Mouse (Mus musculus) forebrain, postnatal 0 days (tissue): ENCODE data around the gene Wdr13. TPM values are rescaled to one million over a fixed set of nuclear protein-coding genes. Genes with fewer than 3 reads are reported as not detected.

Experiments used
- ATAC-seq: fragments of 200-750 bp; cut with Nextera tagmentation; 2 replicates; pipeline ENCODE4 v1.8.0; 2017; ENCODE audit warnings: mild to moderate bottlenecking, moderate library complexity
- DNase-seq: peaks from one replicate; pipeline ENCODE4 v3.0.0-alpha.2; 2015
- H3K27ac ChIP-seq: fragments of 300-500 bp; sonication (generic); 2 replicates; pipeline ENCODE4 v1.5.1; 2014; ENCODE audit warnings: low read depth, mild to moderate bottlenecking, antibody characterized with exemption, low read length, moderate library complexity, mixed read lengths
- H3K27me3 ChIP-seq: fragments of 300-500 bp; sonication (generic); 2 replicates; pipeline ENCODE4 v1.6.1; 2014; ENCODE audit warnings: mild to moderate bottlenecking, low read length, mixed read lengths; ENCODE audit not compliant: insufficient read depth
- H3K36me3 ChIP-seq: fragments of 300-500 bp; sonication (generic); 2 replicates; pipeline ENCODE4 v1.6.1; 2014; ENCODE audit warnings: mild to moderate bottlenecking, moderate library complexity; ENCODE audit not compliant: insufficient read depth
- H3K4me1 ChIP-seq: fragments of 300-500 bp; sonication (generic); 2 replicates; pipeline ENCODE4 v1.6.1; 2014; ENCODE audit warnings: antibody characterized with exemption; ENCODE audit not compliant: insufficient read depth
- H3K4me2 ChIP-seq: fragments of 300-500 bp; sonication (generic); 2 replicates; pipeline ENCODE4 v1.6.1; 2014; ENCODE audit warnings: low read depth, mild to moderate bottlenecking, moderate library complexity
- H3K4me3 ChIP-seq: fragments of 300-500 bp; sonication (generic); 2 replicates; pipeline ENCODE4 v1.5.1; 2014; ENCODE audit warnings: low read depth, low read length, mixed read lengths
- H3K9ac ChIP-seq: fragments of 300-500 bp; sonication (generic); 2 replicates; pipeline ENCODE4 v1.6.1; 2014; ENCODE audit warnings: mild to moderate bottlenecking
- H3K9me3 ChIP-seq: fragments of 300-500 bp; sonication (generic); 2 replicates; pipeline ENCODE4 v1.6.1; 2016; ENCODE audit warnings: low read length
- CTCF ChIP-seq: sonication (generic); IDR thresholded peaks from 2 replicates; pipeline ENCODE4 v1.5.1; 2016; ENCODE audit warnings: antibody characterized with exemption, control low read depth, low read depth
- WGBS: fragments of 180-500 bp; shearing (Covaris S2); extraction: QIAGEN DNeasy Blood & Tissue Kit; methylation state at CpG from one replicate; pipeline ENCODE4 v1.1.7; 2014; 5-methylcytosine and 5-hydroxymethylcytosine counted together
- polyA plus RNA-seq: library from polyadenylated mRNA; unstranded; fragments of >200 nt; fragmentation: Nextera tagmentation; extraction: Ambion mirVana; gene quantifications from 2 replicates; pipeline ENCODE4 v1.2.1, GENCODE M21; 2015
- total RNA-seq: library from RNA; depleted of rRNA; stranded (reverse); fragments of >200 nt; gene quantifications from 2 replicates; pipeline ENCODE4 v1.2.3, GENCODE M21; 2014; rRNA removed

Gene Wdr13
- total and polyA plus RNA-seq, 2 experiments from 2014 or later = 58.4 to 316 TPM

- no peaks in the 10 kb centered on the region for H3K36me3 ChIP-seq
- no peaks in the 10 kb centered on the region for H3K9me3 ChIP-seq
- H3K4me2 ChIP-seq = peak within 1 kb of the TSS; percentile 55
- H3K27ac ChIP-seq = peak within 1 kb of the TSS; percentile 78
- no peaks in the 10 kb centered on the region; the same call in 1 of the 2 replicates for H3K4me1 ChIP-seq
- ATAC-seq = peak; percentile 97
- H3K4me3 ChIP-seq = peak within 1 kb of the TSS; percentile 59
- H3K9ac ChIP-seq = peak within 1 kb of the TSS; percentile 48
- WGBS = 26% methylated on average over 30 of the region's 46 CpGs
- DNase-seq = peak; percentile 95
- H3K27me3 ChIP-seq = no peaks in the 10 kb centered on the region
- TF ChIP-seq CTCF = no peak
Observed at GRCm38 (mm10) chrX:8074430-8075014, 58.2 kb downstream of the Wdr13 start, which contains the start of gene Suv39h1. Suv39h1 (minus strand) TSS chrX:8074760.

- H3K4me2 ChIP-seq = peak overlapping the region; percentile 55
- WGBS = 20% methylated on average over 55 of the region's 64 CpGs
- H3K4me3 ChIP-seq = peak overlapping the region; percentile 59
- DNase-seq = no peak
- H3K27me3 ChIP-seq = no peaks in the 10 kb centered on the region
- peak overlapping the region; percentile 48 for H3K9ac ChIP-seq
- H3K27ac ChIP-seq = peak overlapping the region; percentile 78
- no peaks in the 10 kb centered on the region for H3K9me3 ChIP-seq
- ATAC-seq = no peak; the same call in none of the 2 replicates
- no peaks in the 10 kb centered on the region; the same call in 1 of the 2 replicates for H3K4me1 ChIP-seq
- TF ChIP-seq CTCF = no peak
- no peaks in the 10 kb centered on the region for H3K36me3 ChIP-seq
Observed at GRCm38 (mm10) chrX:8073881-8074429, 58.7 kb downstream of the Wdr13 start.

Other genes starting within 250 kb of the Wdr13 start
- 36.3 and 39.1 TPM in 2 replicates for gene Slc35a2, start 248.9 kb downstream of the Wdr13 start, total RNA-seq
- 34.5 and 40.6 TPM in 2 replicates for gene Slc35a2, start 248.9 kb downstream of the Wdr13 start, polyA plus RNA-seq
- 125 and 143 TPM in 2 replicates for gene Pqbp1, start 233.6 kb downstream of the Wdr13 start, total RNA-seq
- 226 and 229 TPM in 2 replicates for gene Pqbp1, start 233.6 kb downstream of the Wdr13 start, polyA plus RNA-seq
- gene Timm17b, start 233.5 kb downstream of the Wdr13 start, total RNA-seq = 39.6 and 42.9 TPM in 2 replicates
- 129 and 151 TPM in 2 replicates for gene Timm17b, start 233.5 kb downstream of the Wdr13 start, polyA plus RNA-seq
- not detected in 2 replicates for gene Gm10491, start 225.1 kb downstream of the Wdr13 start, total RNA-seq
- not detected in 2 replicates for gene Gm10491, start 225.1 kb downstream of the Wdr13 start, polyA plus RNA-seq
- 1.2 TPM in 1 of 2 replicates, not detected in the other for gene Gm10490, start 223.3 kb downstream of the Wdr13 start, total RNA-seq
- gene Gm10490, start 223.3 kb downstream of the Wdr13 start, polyA plus RNA-seq = not detected in 2 replicates
- gene Pcsk1n, start 213.1 kb downstream of the Wdr13 start, total RNA-seq = 69.6 and 85.4 TPM in 2 replicates
- gene Pcsk1n, start 213.1 kb downstream of the Wdr13 start, polyA plus RNA-seq = 344 and 434 TPM in 2 replicates
- gene Eras, start 204.3 kb downstream of the Wdr13 start, total RNA-seq = not detected in 2 replicates
- gene Eras, start 204.3 kb downstream of the Wdr13 start, polyA plus RNA-seq = not detected in 2 replicates
- 62.3 and 87.3 TPM in 2 replicates for gene Hdac6, start 185.0 kb downstream of the Wdr13 start, total RNA-seq
- gene Hdac6, start 185.0 kb downstream of the Wdr13 start, polyA plus RNA-seq = 42.3 and 51.8 TPM in 2 replicates
- 0.15 TPM in 1 of 2 replicates, not detected in the other for gene Gata1, start 154.8 kb downstream of the Wdr13 start, total RNA-seq
- gene Gata1, start 154.8 kb downstream of the Wdr13 start, polyA plus RNA-seq = not detected in 2 replicates
- gene Glod5, start 114.4 kb downstream of the Wdr13 start, total RNA-seq = 0.43 and 0.77 TPM in 2 replicates
- gene Glod5, start 114.4 kb downstream of the Wdr13 start, polyA plus RNA-seq = 0.45 and 1.2 TPM in 2 replicates
- gene Suv39h1, start 58.1 kb downstream of the Wdr13 start, total RNA-seq = 38.7 and 46.1 TPM in 2 replicates
- 33.7 and 37.7 TPM in 2 replicates for gene Suv39h1, start 58.1 kb downstream of the Wdr13 start, polyA plus RNA-seq
- gene Was, start 42.4 kb downstream of the Wdr13 start, total RNA-seq = 0.81 and 0.85 TPM in 2 replicates
- gene Was, start 42.4 kb downstream of the Wdr13 start, polyA plus RNA-seq = 0.09 and 0.30 TPM in 2 replicates
- gene Rbm3, start 13.0 kb upstream of the Wdr13 start, total RNA-seq = 581 and 651 TPM in 2 replicates
- gene Rbm3, start 13.0 kb upstream of the Wdr13 start, polyA plus RNA-seq = 541 and 677 TPM in 2 replicates
- 16.3 and 19.3 TPM in 2 replicates for gene Tbc1d25, start 43.3 kb upstream of the Wdr13 start, total RNA-seq
- 19.4 and 22.7 TPM in 2 replicates for gene Tbc1d25, start 43.3 kb upstream of the Wdr13 start, polyA plus RNA-seq
- gene Ebp, start 60.6 kb upstream of the Wdr13 start, total RNA-seq = 11.3 and 14.3 TPM in 2 replicates
- 20.0 and 23.9 TPM in 2 replicates for gene Ebp, start 60.6 kb upstream of the Wdr13 start, polyA plus RNA-seq
- 37.0 and 45.8 TPM in 2 replicates for gene Porcn, start 73.6 kb upstream of the Wdr13 start, total RNA-seq
- gene Porcn, start 73.6 kb upstream of the Wdr13 start, polyA plus RNA-seq = 39.4 and 46.6 TPM in 2 replicates
- gene Ftsj1, start 119.5 kb upstream of the Wdr13 start, total RNA-seq = 36.9 and 44.9 TPM in 2 replicates
- gene Ftsj1, start 119.5 kb upstream of the Wdr13 start, polyA plus RNA-seq = 40.0 and 45.4 TPM in 2 replicates
- gene Slc38a5, start 138.2 kb upstream of the Wdr13 start, total RNA-seq = 15.3 and 20.8 TPM in 2 replicates
- 21.5 and 25.0 TPM in 2 replicates for gene Slc38a5, start 138.2 kb upstream of the Wdr13 start, polyA plus RNA-seq
- gene Ssxb10, start 194.5 kb upstream of the Wdr13 start, total RNA-seq = not detected in 2 replicates
- gene Ssxb10, start 194.5 kb upstream of the Wdr13 start, polyA plus RNA-seq = not detected in 2 replicates
- not detected in 2 replicates for gene Ssxb9, start 234.1 kb upstream of the Wdr13 start, total RNA-seq
- not detected in 2 replicates for gene Ssxb9, start 234.1 kb upstream of the Wdr13 start, polyA plus RNA-seq